Mouse (Mus musculus) left cerebral cortex, postnatal 36 days (tissue): ENCODE results near the gene Zic3. TPM values are rescaled to one million over a fixed set of nuclear protein-coding genes. Genes with fewer than 3 reads are reported as not detected.

ENCODE experiments used
- DNase-seq, 2 experiments: peaks; one replicate each; pipeline ENCODE4 v3.0.0; 2021 to 2022; ENCODE audit warnings: low spot score in 2 of 2, mixed read lengths in 1 of 2
- intact Hi-C: fragments of 180-260 bp; cut with DNase I; formaldehyde crosslinking; loops from one replicate; pipeline ENCODE4 v1.15.1; 2025
- total RNA-seq, 2 experiments: library from RNA; stranded (reverse); gene quantifications; 2 replicates each; pipeline ENCODE4 v1.2.3; 2021

Gene Zic3
- 1 to 10 TPM; 3.1 to 3.4 TPM for total RNA-seq

GRCm38 (mm10) chrX:58022400-58022799, at the start of gene Zic3:
Gene Zic3, plus strand, starts transcription at chrX:58022700.
- intact Hi-C loops = no loop called here
- DNase-seq = no peak

- DNase-seq = no peak
- intact Hi-C loops = no loop called here
Measured at GRCm38 (mm10) chrX:57982351-57982750, 40.1 kb upstream of the Zic3 start.

GRCm38 (mm10) chrX:57987455-57988109, 34.9 kb upstream of the Zic3 start:
- intact Hi-C loops = no loop called here
- no peak for DNase-seq

GRCm38 (mm10) chrX:58013391-58013790, 9.1 kb upstream of the Zic3 start:
- DNase-seq = no peak
- intact Hi-C loops = no loop called here

GRCm38 (mm10) chrX:58014093-58014492, 8.4 kb upstream of the Zic3 start:
- DNase-seq = no peak
- intact Hi-C loops = no loop called here

GRCm38 (mm10) chrX:58014761-58015160, 7.7 kb upstream of the Zic3 start:
- no peak for DNase-seq
- intact Hi-C loops = loop anchor here (5.0 kb wide), 1 partner anchor 92 kb away; no protein-coding TSS in a partner anchor

GRCm38 (mm10) chrX:58015336-58015945, 7.1 kb upstream of the Zic3 start:
- intact Hi-C loops = loop anchor here (5.0 kb wide), 1 partner anchor 93 kb away; no protein-coding TSS in a partner anchor
- DNase-seq = no peak

GRCm38 (mm10) chrX:58018720-58019119, 3.8 kb upstream of the Zic3 start:
- intact Hi-C loops = loop anchor here (5.0 kb wide), 1 partner anchor 96 kb away; no protein-coding TSS in a partner anchor
- DNase-seq = no peak

GRCm38 (mm10) chrX:58019257-58019953, 3.1 kb upstream of the Zic3 start:
- intact Hi-C loops = loop anchor here (5.0 kb wide), 1 partner anchor 97 kb away; no protein-coding TSS in a partner anchor
- no peak for DNase-seq

- DNase-seq = no peak
- intact Hi-C loops = no loop called here
Measured at GRCm38 (mm10) chrX:58027631-58028030, 5.1 kb downstream of the Zic3 start.

GRCm38 (mm10) chrX:58028082-58028481, 5.6 kb downstream of the Zic3 start:
- DNase-seq = no peak
- intact Hi-C loops = no loop called here

- intact Hi-C loops = no loop called here
Measured at GRCm38 (mm10) chrX:58028858-58029257, 6.4 kb downstream of the Zic3 start.

GRCm38 (mm10) chrX:58030100-58030834, 7.8 kb downstream of the Zic3 start:
- DNase-seq = no peak
- intact Hi-C loops = loop anchor here (2.0 to 10.0 kb wide), 2 partner anchors 109 to 345 kb away; no protein-coding TSS in a partner anchor

More at GRCm38 (mm10) chrX:58028858-58029257, 6.4 kb downstream of the Zic3 start:
- DNase-seq = no peak

GRCm38 (mm10) chrX:58030835-58031670, 8.6 kb downstream of the Zic3 start:
- DNase-seq = no peak
- intact Hi-C loops = loop anchor here (2.0 to 10.0 kb wide), 2 partner anchors 110 to 344 kb away; no protein-coding TSS in a partner anchor

- intact Hi-C loops = loop anchor here (2.0 to 10.0 kb wide), 2 partner anchors 111 to 343 kb away; no protein-coding TSS in a partner anchor
- no peak for DNase-seq
Measured at GRCm38 (mm10) chrX:58031671-58032605, 9.4 kb downstream of the Zic3 start.

- DNase-seq = no peak
- intact Hi-C loops = loop anchor here (10.0 kb wide), 1 partner anchor 342 kb away; no protein-coding TSS in a partner anchor
Measured at GRCm38 (mm10) chrX:58032622-58033021, 10.1 kb downstream of the Zic3 start.

- DNase-seq = no peak
- intact Hi-C loops = loop anchor here (10.0 kb wide), 1 partner anchor 341 kb away; no protein-coding TSS in a partner anchor
Measured at GRCm38 (mm10) chrX:58033521-58033920, 11.0 kb downstream of the Zic3 start.
